Mouse (Mus musculus): Measurements from ENCODE around the gene Slc4a4.

Gene Slc4a4

DNA sequence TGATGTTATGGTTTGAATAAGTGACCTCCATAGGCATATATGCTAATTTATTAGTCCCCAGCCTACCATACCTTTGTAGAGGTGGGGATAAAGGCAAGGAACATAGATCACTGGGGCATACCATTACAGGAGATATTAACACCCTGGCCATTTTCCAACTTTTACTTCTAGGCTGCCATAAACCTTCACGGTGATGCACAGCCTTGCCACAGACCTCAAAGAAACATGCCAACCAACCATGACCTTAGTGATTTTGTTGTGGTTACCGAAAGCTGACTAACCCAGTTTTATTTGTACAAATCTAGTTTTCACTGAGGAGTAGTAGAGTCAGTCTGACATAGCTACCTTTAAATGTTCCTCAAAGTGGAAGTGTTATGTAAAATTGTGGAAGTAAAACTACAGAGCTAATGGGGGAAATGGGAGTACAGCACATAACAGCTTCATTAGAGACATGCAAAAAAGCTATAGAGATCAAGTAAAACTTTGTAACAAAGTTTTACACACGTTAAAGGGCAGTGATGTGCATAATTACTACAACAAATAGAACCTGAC lies 393.8 kb downstream of the Slc4a4 start:
- no peak for DNase-seq (ENCODE audit: low spot score in 2 of 2)
